Mouse (Mus musculus) cortical plate, adult 2 months (tissue): ENCODE measurements around the gene Pafah1b1.

Experiments
- CTCF ChIP-seq: fragments of 200-500 bp; IDR thresholded peaks from 2 replicates; pipeline ENCODE4 v1.5.1; 2011; ENCODE audit warnings: mild to moderate bottlenecking, control low read depth, low read length; ENCODE audit not compliant: insufficient read depth; ENCODE audit errors: extremely low read depth
- POLR2A ChIP-seq: fragments of 200-500 bp; IDR thresholded peaks from 2 replicates; pipeline ENCODE4 v1.6.1; 2011; ENCODE audit warnings: mild to moderate bottlenecking, low read length, control low read depth; ENCODE audit not compliant: insufficient read depth; ENCODE audit errors: extremely low read depth

DNA sequence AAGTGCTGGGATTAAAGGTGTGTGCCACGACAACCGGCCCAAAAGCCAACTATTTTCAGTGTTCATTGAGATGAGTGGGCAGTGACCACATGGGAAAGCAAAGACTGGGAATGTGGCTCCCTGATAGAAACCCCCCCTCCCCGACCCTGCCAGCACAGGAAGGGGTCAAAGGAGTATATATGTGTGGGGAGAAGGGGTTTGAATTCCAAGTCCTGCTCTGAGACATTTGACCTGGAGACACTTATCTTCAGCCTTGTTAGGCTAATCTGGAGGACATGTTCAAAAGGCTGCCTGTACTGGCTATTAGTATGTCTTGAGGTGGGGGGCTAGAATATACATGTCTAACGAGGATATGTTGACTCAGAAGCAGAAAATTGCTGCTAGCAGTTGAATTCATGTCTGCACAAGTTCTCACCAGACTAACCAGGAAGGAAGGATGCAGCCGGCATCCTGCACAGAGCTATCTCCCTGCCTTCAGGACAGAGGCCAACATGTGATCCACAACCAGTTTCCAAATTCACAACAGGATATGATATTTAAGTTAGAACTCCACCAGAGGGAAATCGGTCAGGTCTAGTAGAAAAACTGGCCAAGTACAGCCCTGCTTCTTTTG, 51.5 kb downstream of the Pafah1b1 start:
- TF ChIP-seq POLR2A (no peak), CTCF (no peak)
